ENCODE assay signal across 8 mouse cellular contexts in genomic region chr2:16914633-16915032, GRCm38 (mm10).
DNase-seq lines count a peak whose midpoint lies in the region; ATAC-seq and TF ChIP-seq lines count a peak whose summit lies in the region.

No protein-coding gene starts in this region.

- H3K27me3 ChIP-seq in heart, postnatal 0 days (ENCODE audit: control insufficient read depth, insufficient read depth, low read length), result no peaks in the 10 kb centered on the region
- no peaks in the 10 kb centered on the region for H3K27me3 ChIP-seq in heart, embryonic 12.5 days (replicated peaks)
- no peaks in the 10 kb centered on the region for H3K27me3 ChIP-seq in neural tube, embryonic 15.5 days (replicated peaks)

- H3K36me3 ChIP-seq in heart, postnatal 0 days (replicated peaks; ENCODE audit: control insufficient read depth, insufficient read depth, low read length), result no peaks in the 10 kb centered on the region
- no peaks in the 10 kb centered on the region for H3K36me3 ChIP-seq in heart, embryonic 12.5 days
- no peaks in the 10 kb centered on the region for H3K36me3 ChIP-seq in neural tube, embryonic 15.5 days

- no peak overlapping the region for H3K9ac ChIP-seq in heart, postnatal 0 days (replicated peaks; ENCODE audit: low read depth, low read length)
- no peak overlapping the region for H3K9ac ChIP-seq in heart, embryonic 12.5 days
- no peak overlapping the region for H3K9ac ChIP-seq in neural tube, embryonic 15.5 days (replicated peaks)

- ATAC-seq in heart, postnatal 0 days (ENCODE audit: insufficient read depth, low read depth), result no peak
- ATAC-seq in heart, embryonic 12.5 days (ENCODE audit: insufficient number of reproducible peaks, low FRiP score), result no peak
- no peak for ATAC-seq in neural tube, embryonic 15.5 days (ENCODE audit: low FRiP score)

- TF ChIP-seq EP300 in heart, postnatal 0 days (IDR thresholded peaks at IDR 0.05; ENCODE audit: low read depth), result no peak

- no peaks in the 10 kb centered on the region for H3K9me3 ChIP-seq in heart, postnatal 0 days (replicated peaks; ENCODE audit: control insufficient read depth, low read length)
- H3K9me3 ChIP-seq in heart, embryonic 12.5 days (replicated peaks), result no peaks in the 10 kb centered on the region
- H3K9me3 ChIP-seq in neural tube, embryonic 15.5 days (replicated peaks), result no peaks in the 10 kb centered on the region

- WGBS in heart, postnatal 0 days, result 29% methylated on average over 2 of the region's 2 CpGs
- WGBS in heart, embryonic 12.5 days, result 23% methylated on average over 2 of the region's 2 CpGs
- 29% methylated on average over 2 of the region's 2 CpGs for WGBS in neural tube, embryonic 15.5 days

- H3K4me3 ChIP-seq in heart, postnatal 0 days (ENCODE audit: low read depth, low read length), result no peak overlapping the region
- H3K4me3 ChIP-seq in heart, embryonic 12.5 days, result no peak overlapping the region
- no peak overlapping the region for H3K4me3 ChIP-seq in neural tube, embryonic 15.5 days (replicated peaks)

- TF ChIP-seq CTCF in heart, postnatal 0 days (IDR thresholded peaks at IDR 0.05; ENCODE audit: low read depth), result peak; percentile 60

- no peak overlapping the region for H3K27ac ChIP-seq in heart, postnatal 0 days (ENCODE audit: low read depth)
- H3K27ac ChIP-seq in heart, embryonic 12.5 days (ENCODE audit: poor library complexity, severe bottlenecking), result no peak overlapping the region
- H3K27ac ChIP-seq in neural tube, embryonic 15.5 days (replicated peaks), result no peak overlapping the region

- no peaks in the 10 kb centered on the region; the same call in 1 of the 2 replicates for H3K4me1 ChIP-seq in heart, postnatal 0 days (ENCODE audit: control insufficient read depth, insufficient read depth)
- H3K4me1 ChIP-seq in heart, embryonic 12.5 days (replicated peaks), result no peaks in the 10 kb centered on the region
- H3K4me1 ChIP-seq in neural tube, embryonic 15.5 days, result no peaks in the 10 kb centered on the region

- DNase-seq in heart, postnatal 0 days (ENCODE audit: low spot score), result peak; percentile 14
- DNase-seq in thymus, postnatal 25 days, result peak; percentile 8
- DNase-seq in thymus, postnatal 36 days, result no peak
- DNase-seq in embryo, embryonic 10.5 days (ENCODE audit: low spot score), result peak; percentile 33
- DNase-seq in right cerebral cortex, adult 2 months (ENCODE audit: low spot score in 2 of 2), result no peak
- DNase-seq in frontal cortex, postnatal 36 days (ENCODE audit: low spot score in 2 of 2), result no peak

- no peak overlapping the region for H3K4me2 ChIP-seq in heart, postnatal 0 days (ENCODE audit: low read depth, low read length)
- no peak overlapping the region for H3K4me2 ChIP-seq in heart, embryonic 12.5 days
- H3K4me2 ChIP-seq in neural tube, embryonic 15.5 days, result no peak overlapping the region

Comparison
In these comparisons a context has a peak if more than half of its experiments do, and no peak if none do; other contexts are left out.
1. DNase-seq: peak in heart, postnatal 0 days (single experiment), thymus, postnatal 25 days (single experiment) and embryo, embryonic 10.5 days (single experiment); none in thymus, postnatal 36 days (0 of 2), right cerebral cortex, adult 2 months (0 of 2) and frontal cortex, postnatal 36 days (0 of 2).